Mouse (Mus musculus): ENCODE results near the gene Galnt3.

Gene Galnt3

GRCm38 (mm10) chr2:66124591-66125271, at the start of gene Galnt3:
Gene Galnt3, minus strand, starts transcription at chr2:66124994.
- DNase-seq = peak; percentile 78 to 86

GRCm38 (mm10) chr2:66173134-66173533, 48.3 kb upstream of the Galnt3 start:
- DNase-seq = no peak

- no peak for DNase-seq
Observed at GRCm38 (mm10) chr2:66171643-66172042, 46.8 kb upstream of the Galnt3 start.

- no peak for DNase-seq
Observed at GRCm38 (mm10) chr2:66170721-66171120, 45.9 kb upstream of the Galnt3 start.

- no peak for DNase-seq
Observed at GRCm38 (mm10) chr2:66165025-66165424, 40.2 kb upstream of the Galnt3 start.

GRCm38 (mm10) chr2:66158140-66158915, 33.5 kb upstream of the Galnt3 start:
- peak in 1 of 2 experiments; percentile 5 for DNase-seq

- no peak for DNase-seq
Observed at GRCm38 (mm10) chr2:66151436-66151835, 26.6 kb upstream of the Galnt3 start.

GRCm38 (mm10) chr2:66150531-66150930, 25.7 kb upstream of the Galnt3 start:
- no peak for DNase-seq

GRCm38 (mm10) chr2:66148654-66149230, 23.9 kb upstream of the Galnt3 start:
- DNase-seq = no peak

- DNase-seq = no peak
Observed at GRCm38 (mm10) chr2:66146473-66146872, 21.7 kb upstream of the Galnt3 start.

- no peak for DNase-seq
Observed at GRCm38 (mm10) chr2:66144770-66145169, 20.0 kb upstream of the Galnt3 start.

GRCm38 (mm10) chr2:66143284-66143683, 18.5 kb upstream of the Galnt3 start:
- no peak for DNase-seq

GRCm38 (mm10) chr2:66142711-66143110, 17.9 kb upstream of the Galnt3 start:
- DNase-seq = no peak

GRCm38 (mm10) chr2:66142268-66142667, 17.5 kb upstream of the Galnt3 start:
- no peak for DNase-seq

- DNase-seq = no peak
Observed at GRCm38 (mm10) chr2:66140246-66140645, 15.5 kb upstream of the Galnt3 start.

- DNase-seq = no peak
Observed at GRCm38 (mm10) chr2:66131862-66132544, 7.2 kb upstream of the Galnt3 start.

- DNase-seq = no peak
Observed at GRCm38 (mm10) chr2:66128941-66129340, 4.1 kb upstream of the Galnt3 start.

- no peak for DNase-seq
Observed at GRCm38 (mm10) chr2:66127541-66127940, 2.7 kb upstream of the Galnt3 start.

- no peak for DNase-seq
Observed at GRCm38 (mm10) chr2:66126936-66127335, 2.1 kb upstream of the Galnt3 start.

- DNase-seq = peak; percentile 5 to 9
Observed at GRCm38 (mm10) chr2:66123756-66124589, 821 bp downstream of the Galnt3 start.

GRCm38 (mm10) chr2:66117686-66118085, 7.1 kb downstream of the Galnt3 start:
- peak; percentile 7 to 23 for DNase-seq

- DNase-seq = no peak
Observed at GRCm38 (mm10) chr2:66107864-66108514, 16.8 kb downstream of the Galnt3 start.

Measured in lung, adult 18-20 months (tissue).